Comparison of ENCODE assay signal across 28 mouse cellular contexts in genomic region chr9:44699196-44699595, GRCm38 (mm10). TPM values are rescaled to one million over a fixed set of nuclear protein-coding genes. Genes with fewer than 3 reads are reported as not detected.
"Had no signal": no experiment of that assay in that cellular context is flagged by ENCODE, and none has a peak within 500 bp of the region (broad histone marks: within the 10 kb centered on the region; RNA-seq: fewer than 3 reads in every experiment).

No protein-coding gene starts in this region.

- ATAC-seq: liver, embryonic 12.5 days; midbrain, embryonic 13.5 days; midbrain, embryonic 16.5 days had no signal

- H3K4me3 ChIP-seq: layer of hippocampus, adult 2 months; limb, embryonic 10.5 days; limb, embryonic 13.5 days; liver, embryonic 12.5 days; liver, embryonic 15.5 days; lung, embryonic 15.5 days; megakaryocyte, embryonic 14.5 days; midbrain, embryonic 10.5 days; midbrain, embryonic 13.5 days; myocyte; neural tube, embryonic 13.5 days; stomach, embryonic 15.5 days had no signal

- H3K36me3 ChIP-seq: liver, embryonic 15.5 days had no signal

- H3K9me3 ChIP-seq: limb, embryonic 10.5 days; limb, embryonic 13.5 days; liver, embryonic 12.5 days; liver, embryonic 15.5 days; lung, embryonic 15.5 days; megakaryocyte, embryonic 14.5 days; midbrain, embryonic 10.5 days; midbrain, embryonic 13.5 days; neural tube, embryonic 13.5 days; stomach, embryonic 15.5 days had no signal

- H3K27me3 ChIP-seq: limb, embryonic 13.5 days; liver, embryonic 12.5 days; liver, embryonic 15.5 days; lung, embryonic 15.5 days; midbrain, embryonic 13.5 days; neural tube, embryonic 13.5 days; stomach, embryonic 15.5 days had no signal

- H3K27ac ChIP-seq: kidney, postnatal 0 days; layer of hippocampus, adult 2 months; limb, embryonic 10.5 days; limb, embryonic 13.5 days; liver, embryonic 12.5 days; liver, embryonic 15.5 days; lung, embryonic 15.5 days; midbrain, embryonic 10.5 days; midbrain, embryonic 13.5 days; neural tube, embryonic 13.5 days; stomach, embryonic 15.5 days had no signal

- H3K9ac ChIP-seq: limb, embryonic 13.5 days; liver, embryonic 12.5 days; liver, embryonic 15.5 days; lung, embryonic 15.5 days; midbrain, embryonic 13.5 days; neural tube, embryonic 13.5 days; stomach, embryonic 15.5 days had no signal

- H3K4me2 ChIP-seq: limb, embryonic 13.5 days; liver, embryonic 12.5 days; liver, embryonic 15.5 days; lung, embryonic 15.5 days; midbrain, embryonic 13.5 days; neural tube, embryonic 13.5 days; stomach, embryonic 15.5 days had no signal

- H3K4me1 ChIP-seq: limb, embryonic 10.5 days; limb, embryonic 13.5 days; liver, embryonic 12.5 days; liver, embryonic 15.5 days; lung, embryonic 15.5 days; megakaryocyte, embryonic 14.5 days; midbrain, embryonic 10.5 days; midbrain, embryonic 13.5 days; neural tube, embryonic 13.5 days; stomach, embryonic 15.5 days had no signal

- DNase-seq: layer of hippocampus, adult 9-11 months; liver; lung, adult 18-20 months; lung, postnatal 10 days; lung, postnatal 36 days; retina, postnatal 1 day; right cerebral cortex, postnatal 25 days; spleen, adult 18-20 months; thymus, postnatal 25 days had no signal

RNA-seq across cellular contexts. Expression of gene Treh, which starts 26.2 kb away (rescaled TPM):
- total RNA-seq: layer of hippocampus, postnatal 25 days; left cerebral cortex, adult 18-20 months; monocyte, adult 5-6 weeks; neutrophil, adult 5-6 weeks had no signal
- polyA plus RNA-seq: limb, embryonic 10.5 days; limb, embryonic 13.5 days; liver, embryonic 12.5 days; liver, embryonic 15.5 days; lung, embryonic 15.5 days; midbrain, embryonic 10.5 days; midbrain, embryonic 13.5 days; midbrain, embryonic 16.5 days; neural tube, embryonic 13.5 days; urinary bladder, adult 2 months had no signal

RNA-seq across cellular contexts. Expression of gene Phldb1, which starts 35.8 kb away (rescaled TPM):
- total RNA-seq: neutrophil, adult 5-6 weeks had no signal
